Mouse (Mus musculus) ES-E14 (cell line): ENCODE measurements around the gene Vegfd.

ENCODE experiments used
- CHD2 ChIP-seq: IDR thresholded peaks from 2 replicates; pipeline ENCODE4 v1.6.1; 2014; ENCODE audit warnings: mild to moderate bottlenecking, low read depth, low read length, inconsistent platforms
- HCFC1 ChIP-seq: IDR thresholded peaks from 2 replicates; pipeline ENCODE4 v1.6.1; 2012; ENCODE audit warnings: low read length, inconsistent platforms, borderline replicate concordance; ENCODE audit not compliant: insufficient read depth
- MAFK ChIP-seq: IDR thresholded peaks from 2 replicates; pipeline ENCODE4 v1.6.1; 2014; ENCODE audit warnings: mild to moderate bottlenecking, low read depth, low read length, inconsistent platforms; ENCODE audit not compliant: insufficient read depth
- ZC3H11A ChIP-seq: IDR thresholded peaks from 2 replicates; pipeline ENCODE4 v1.6.1; 2012; ENCODE audit warnings: low read depth, mild to moderate bottlenecking, inconsistent platforms, low read length, borderline replicate concordance
- ZNF384 ChIP-seq: IDR thresholded peaks from 2 replicates; pipeline ENCODE4 v1.6.1; 2012; ENCODE audit warnings: low read depth, low read length, inconsistent platforms

GRCm38 (mm10) chrX:164419471-164419939 lies 46.3 kb downstream of the Vegfd start, which contains the start of gene Piga:
- no peak for TF ChIP-seq ZC3H11A
- TF ChIP-seq CHD2, result no peak
- no peak for TF ChIP-seq MAFK
- 0 out of 2 replicates have a peak, but pooled peaks have one; percentile 18 for TF ChIP-seq HCFC1
- no peak for TF ChIP-seq ZNF384
